Mouse (Mus musculus) liver, postnatal 0 days (tissue): ENCODE results near the gene Auh.
A peak's percentile ranks its signal among the peaks of the same experiment; 100 is the strongest.

ENCODE experiments used
- CTCF ChIP-seq: sonication (generic); IDR thresholded peaks from 2 replicates; pipeline ENCODE4 v1.5.1; 2016; ENCODE audit warnings: antibody characterized with exemption, low read depth
- EP300 ChIP-seq: IDR thresholded peaks from 2 replicates; pipeline ENCODE4 v1.6.1; 2016; ENCODE audit warnings: antibody characterized with exemption, low read depth, mild to moderate bottlenecking

DNA sequence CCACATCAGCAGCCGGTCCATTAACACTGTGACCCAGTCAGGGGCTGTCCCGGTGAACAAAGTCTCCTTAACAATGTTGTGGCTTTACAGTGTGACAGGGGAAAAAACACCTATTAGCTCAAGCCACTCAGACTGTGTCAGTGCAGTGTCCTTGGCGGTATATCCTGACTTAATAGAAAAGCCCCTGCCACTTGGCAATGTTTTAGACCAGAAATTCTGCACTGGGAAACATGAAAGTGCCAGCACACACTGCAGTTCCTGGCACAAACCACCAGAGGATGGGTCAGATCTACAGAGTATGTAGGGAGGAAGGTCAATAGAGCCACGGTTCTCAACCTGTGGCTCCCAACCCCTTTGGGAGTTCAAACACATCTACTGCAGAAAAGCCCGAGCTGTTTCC is 138.6 kb downstream of the Auh start:
- TF ChIP-seq CTCF (peak; percentile 50), EP300 (no peak)
